Mouse (Mus musculus) kidney, postnatal 0 days (tissue): ENCODE results near the gene Vwa8. TPM values are rescaled to one million over a fixed set of nuclear protein-coding genes. Genes with fewer than 3 reads are reported as not detected.

Source experiments
- ATAC-seq: fragments of 200-750 bp; cut with Nextera tagmentation; replicated peaks from 2 replicates; pipeline ENCODE4 v1.8.0; 2017; ENCODE audit warnings: low read depth, moderate number of reproducible peaks, moderate TSS enrichment, moderate library complexity; ENCODE audit not compliant: low FRiP score
- DNase-seq: peaks from one replicate; pipeline ENCODE4 v3.0.0-alpha.2; 2016; ENCODE audit warnings: low spot score
- H3K27ac ChIP-seq: fragments of 300-500 bp; sonication (generic); 2 replicates; pipeline ENCODE4 v1.5.1; 2014; ENCODE audit warnings: mild to moderate bottlenecking
- H3K27me3 ChIP-seq: fragments of 300-500 bp; sonication (generic); 2 replicates; pipeline ENCODE4 v1.6.1; 2014; ENCODE audit warnings: low read length, mixed read lengths; ENCODE audit not compliant: insufficient read depth
- H3K36me3 ChIP-seq: fragments of 300-500 bp; sonication (generic); 2 replicates; pipeline ENCODE4 v1.6.1; 2014; ENCODE audit warnings: low read length, mixed read lengths; ENCODE audit not compliant: insufficient read depth
- H3K4me1 ChIP-seq: fragments of 300-500 bp; sonication (generic); replicated peaks from 2 replicates; pipeline ENCODE4 v1.6.1; 2014; ENCODE audit warnings: antibody characterized with exemption, low read length, mixed read lengths; ENCODE audit not compliant: insufficient read depth
- H3K4me2 ChIP-seq: fragments of 300-500 bp; sonication (generic); 2 replicates; pipeline ENCODE4 v1.6.1; 2014; ENCODE audit warnings: mild to moderate bottlenecking, low read length, moderate library complexity, mixed read lengths
- H3K4me3 ChIP-seq: fragments of 300-500 bp; sonication (generic); replicated peaks from 2 replicates; pipeline ENCODE4 v1.5.1; 2014; ENCODE audit warnings: low read depth, low read length
- H3K9ac ChIP-seq: fragments of 300-500 bp; sonication (generic); 2 replicates; pipeline ENCODE4 v1.6.1; 2014; ENCODE audit warnings: low read depth, low read length
- H3K9me3 ChIP-seq: fragments of 300-500 bp; sonication (generic); replicated peaks from 2 replicates; pipeline ENCODE4 v1.6.1; 2016; ENCODE audit warnings: low read length, inconsistent platforms, mixed read lengths
- CTCF ChIP-seq: IDR thresholded peaks from 2 replicates; pipeline ENCODE4 v1.5.1; 2016; ENCODE audit warnings: antibody characterized with exemption, low read depth, mild to moderate bottlenecking, moderate library complexity
- WGBS: fragments of 180-500 bp; shearing (Covaris S2); extraction: QIAGEN DNeasy Blood & Tissue Kit; methylation state at CpG from one replicate; pipeline ENCODE4 v1.1.7; 2014; 5-methylcytosine and 5-hydroxymethylcytosine counted together
- polyA plus RNA-seq: library from polyadenylated mRNA; unstranded; fragments of >200 nt; fragmentation: Nextera tagmentation; extraction: Ambion mirVana; gene quantifications from 2 replicates; pipeline ENCODE4 v1.2.1, GENCODE M21; 2015

The Vwa8 gene
- polyA plus RNA-seq, 1 experiment from 2014 or later: 18.2 TPM

- Histone ChIP-seq H3K27ac (no peak overlapping the region), H3K4me3 (no peak overlapping the region), H3K36me3 (0 out of 2 replicates have a peak, but pooled peaks cover 9% of the 10 kb centered on the region), H3K27me3 (no peaks in the 10 kb centered on the region), H3K9ac (no peak overlapping the region), H3K9me3 (no peaks in the 10 kb centered on the region), H3K4me2 (no peak overlapping the region), H3K4me1 (no peaks in the 10 kb centered on the region)
- ATAC-seq (no peak), DNase-seq (no peak)
- 40% methylated on average over 3 of the region's 3 CpGs for WGBS
- TF ChIP-seq CTCF: no peak
These were observed 86.9 kb downstream of the Vwa8 start for GRCm38 (mm10) chr14:78935796-78936195.

GRCm38 (mm10) chr14:78941741-78942475 lies 93.1 kb downstream of the Vwa8 start:
- no peaks in the 10 kb centered on the region for H3K4me1 ChIP-seq
- ATAC-seq (no peak), DNase-seq (no peak)
- H3K27ac ChIP-seq: no peak overlapping the region
- no peaks in the 10 kb centered on the region for H3K27me3 ChIP-seq
- H3K4me2 ChIP-seq: no peak overlapping the region
- no peaks in the 10 kb centered on the region for H3K9me3 ChIP-seq
- no peak for TF ChIP-seq CTCF
- H3K36me3 ChIP-seq: 0 out of 2 replicates have a peak, but pooled peaks cover 4% of the 10 kb centered on the region
- H3K9ac ChIP-seq: no peak overlapping the region
- no peak overlapping the region for H3K4me3 ChIP-seq
- WGBS: 76% methylated on average over 11 of the region's 11 CpGs

GRCm38 (mm10) chr14:78955745-78956144 lies 106.9 kb downstream of the Vwa8 start:
- 0 out of 2 replicates have a peak, but pooled peaks cover 4% of the 10 kb centered on the region for H3K36me3 ChIP-seq
- WGBS: 53% methylated on average over 2 of the region's 2 CpGs
- no peak for DNase-seq

GRCm38 (mm10) chr14:78970621-78971020 lies 121.8 kb downstream of the Vwa8 start:
- no peak overlapping the region for H3K4me3 ChIP-seq

More at GRCm38 (mm10) chr14:78955745-78956144, 106.9 kb downstream of the Vwa8 start:
- Histone ChIP-seq H3K27me3 (no peaks in the 10 kb centered on the region), H3K4me3 (no peak overlapping the region), H3K9ac (no peak overlapping the region), H3K9me3 (no peaks in the 10 kb centered on the region), H3K27ac (no peak overlapping the region), H3K4me2 (no peak overlapping the region), H3K4me1 (no peaks in the 10 kb centered on the region)
- ATAC-seq: no peak
- no peak for TF ChIP-seq CTCF

GRCm38 (mm10) chr14:78972424-78972823 lies 123.6 kb downstream of the Vwa8 start:
- no peaks in the 10 kb centered on the region for H3K9me3 ChIP-seq
- no peak overlapping the region for H3K4me2 ChIP-seq
- no peaks in the 10 kb centered on the region for H3K4me1 ChIP-seq
- DNase-seq (no peak), ATAC-seq (0 out of 2 replicates have a peak, but pooled peaks have one; percentile 46)
- H3K4me3 ChIP-seq: no peak overlapping the region
- no peak overlapping the region for H3K9ac ChIP-seq
- no peaks in the 10 kb centered on the region for H3K27me3 ChIP-seq
- H3K36me3 ChIP-seq: no peaks in the 10 kb centered on the region
- no peak overlapping the region for H3K27ac ChIP-seq
- no peak for TF ChIP-seq CTCF
- 6% methylated on average over 1 of the region's 1 CpGs for WGBS

More at GRCm38 (mm10) chr14:78970621-78971020, 121.8 kb downstream of the Vwa8 start:
- no peak for DNase-seq
- no peak for ATAC-seq
- no peak overlapping the region for H3K27ac ChIP-seq
- no peak for TF ChIP-seq CTCF
- H3K27me3 ChIP-seq: no peaks in the 10 kb centered on the region
- 0 out of 2 replicates have a peak, but pooled peaks cover 6% of the 10 kb centered on the region for H3K36me3 ChIP-seq
- no peak overlapping the region for H3K9ac ChIP-seq
- no peaks in the 10 kb centered on the region for H3K4me1 ChIP-seq
- no peak overlapping the region for H3K4me2 ChIP-seq
- WGBS: 97% methylated on average over 10 of the region's 10 CpGs
- no peaks in the 10 kb centered on the region for H3K9me3 ChIP-seq

GRCm38 (mm10) chr14:78983104-78983503 lies 134.3 kb downstream of the Vwa8 start:
- no peak overlapping the region for H3K9ac ChIP-seq
- H3K27me3 ChIP-seq: no peaks in the 10 kb centered on the region
- H3K27ac ChIP-seq: no peak overlapping the region
- no peak overlapping the region for H3K4me3 ChIP-seq
- H3K9me3 ChIP-seq: no peaks in the 10 kb centered on the region
- no peaks in the 10 kb centered on the region for H3K36me3 ChIP-seq
- no peaks in the 10 kb centered on the region for H3K4me1 ChIP-seq
- no peak overlapping the region for H3K4me2 ChIP-seq
- DNase-seq (peak; percentile 67), ATAC-seq (no peak)
- TF ChIP-seq CTCF: no peak
- WGBS: 48% methylated on average over 2 of the region's 2 CpGs
